Mouse (Mus musculus) heart, embryonic 15.5 days (tissue): ENCODE results near the gene Crybg1. TPM values are rescaled to one million over a fixed set of nuclear protein-coding genes. Genes with fewer than 3 reads are reported as not detected.

Experiments used
- ATAC-seq: fragments of 200-750 bp; cut with Nextera tagmentation; replicated peaks from 2 replicates; pipeline ENCODE4 v1.8.0; 2017; ENCODE audit warnings: low read depth, moderate TSS enrichment; ENCODE audit not compliant: insufficient number of reproducible peaks, insufficient read depth, low FRiP score
- H3K27ac ChIP-seq: fragments of 300-500 bp; sonication (generic); 2 replicates; pipeline ENCODE4 v1.5.1; 2015; ENCODE audit warnings: mild to moderate bottlenecking, inconsistent platforms
- H3K27me3 ChIP-seq: fragments of 300-500 bp; sonication (generic); 2 replicates; pipeline ENCODE4 v1.6.1; 2015; ENCODE audit warnings: inconsistent platforms
- H3K36me3 ChIP-seq: fragments of 300-500 bp; sonication (generic); 2 replicates; pipeline ENCODE4 v1.6.1; 2015; ENCODE audit warnings: mild to moderate bottlenecking, inconsistent platforms
- H3K4me1 ChIP-seq: fragments of 300-500 bp; sonication (generic); replicated peaks from 2 replicates; pipeline ENCODE4 v1.6.1; 2015; ENCODE audit warnings: inconsistent platforms
- H3K4me2 ChIP-seq: fragments of 300-500 bp; sonication (generic); 2 replicates; pipeline ENCODE4 v1.6.1; 2015; ENCODE audit warnings: inconsistent platforms, mild to moderate bottlenecking, moderate library complexity
- H3K4me3 ChIP-seq: fragments of 300-500 bp; sonication (generic); 2 replicates; pipeline ENCODE4 v1.5.1; 2015; ENCODE audit warnings: mild to moderate bottlenecking, inconsistent platforms
- H3K9ac ChIP-seq: fragments of 300-500 bp; sonication (generic); 2 replicates; pipeline ENCODE4 v1.6.1; 2015; ENCODE audit warnings: mild to moderate bottlenecking, inconsistent platforms
- H3K9me3 ChIP-seq: fragments of 300-500 bp; sonication (generic); replicated peaks from 2 replicates; pipeline ENCODE4 v1.6.1; 2016; ENCODE audit warnings: inconsistent platforms
- WGBS: fragments of 180-500 bp; shearing (Covaris S2); methylation state at CpG from one replicate; pipeline ENCODE4 v1.1.7; 2015; ENCODE audit warnings: mixed read lengths; 5-methylcytosine and 5-hydroxymethylcytosine counted together
- polyA plus RNA-seq: library from polyadenylated mRNA; unstranded; fragments of >200 nt; fragmentation: Nextera tagmentation; extraction: Ambion mirVana; gene quantifications from 2 replicates; pipeline ENCODE4 v1.2.1, GENCODE M21; 2015

Crybg1 gene
- polyA plus RNA-seq, 1 experiment from 2014 or later: 0.13 TPM

GRCm38 (mm10) chr10:44029566-44029965, 119.1 kb downstream of the Crybg1 start:
- Histone ChIP-seq H3K4me2 (no peak overlapping the region), H3K36me3 (no peaks in the 10 kb centered on the region), H3K27me3 (no peaks in the 10 kb centered on the region), H3K4me1 (no peaks in the 10 kb centered on the region), H3K27ac (no peak overlapping the region), H3K9ac (no peak overlapping the region), H3K4me3 (no peak overlapping the region), H3K9me3 (no peaks in the 10 kb centered on the region)
- no peak for ATAC-seq
- WGBS: 74% methylated on average over 3 of the region's 3 CpGs

- no peak overlapping the region for H3K4me2 ChIP-seq
- no peaks in the 10 kb centered on the region for H3K27me3 ChIP-seq
- no peaks in the 10 kb centered on the region for H3K9me3 ChIP-seq
- no peak overlapping the region for H3K4me3 ChIP-seq
- no peak overlapping the region for H3K27ac ChIP-seq
- H3K9ac ChIP-seq: no peak overlapping the region
- 44% methylated on average over 1 of the region's 1 CpGs for WGBS
- no peaks in the 10 kb centered on the region for H3K4me1 ChIP-seq
- ATAC-seq: no peak
- no peaks in the 10 kb centered on the region for H3K36me3 ChIP-seq
Measured at GRCm38 (mm10) chr10:44027226-44027625, 121.4 kb downstream of the Crybg1 start.

- Histone ChIP-seq H3K9ac (no peak overlapping the region), H3K27me3 (no peaks in the 10 kb centered on the region), H3K27ac (no peak overlapping the region), H3K4me3 (no peak overlapping the region), H3K36me3 (no peaks in the 10 kb centered on the region), H3K4me1 (no peaks in the 10 kb centered on the region), H3K9me3 (no peaks in the 10 kb centered on the region), H3K4me2 (no peak overlapping the region)
- ATAC-seq: no peak
- 88% methylated on average over 1 of the region's 1 CpGs for WGBS
Measured at GRCm38 (mm10) chr10:44026105-44026504, 122.5 kb downstream of the Crybg1 start.

- Histone ChIP-seq H3K27ac (no peak overlapping the region), H3K36me3 (no peaks in the 10 kb centered on the region), H3K27me3 (no peaks in the 10 kb centered on the region), H3K9me3 (no peaks in the 10 kb centered on the region), H3K9ac (no peak overlapping the region), H3K4me1 (no peaks in the 10 kb centered on the region), H3K4me3 (no peak overlapping the region), H3K4me2 (no peak overlapping the region)
- WGBS: 45% methylated on average over 10 of the region's 10 CpGs
- ATAC-seq: no peak
Measured at GRCm38 (mm10) chr10:44024705-44025104, 123.9 kb downstream of the Crybg1 start.

GRCm38 (mm10) chr10:44020141-44020540, 128.5 kb downstream of the Crybg1 start:
- no peak overlapping the region for H3K9ac ChIP-seq
- H3K36me3 ChIP-seq: no peaks in the 10 kb centered on the region
- H3K4me2 ChIP-seq: no peak overlapping the region
- no peak overlapping the region for H3K4me3 ChIP-seq
- H3K27ac ChIP-seq: no peak overlapping the region
- ATAC-seq: no peak
- no peaks in the 10 kb centered on the region for H3K9me3 ChIP-seq
- 57% methylated on average over 4 of the region's 4 CpGs for WGBS
- peaks cover 3% of the 10 kb centered on the region; the same call in 1 of the 2 replicates for H3K27me3 ChIP-seq
- no peaks in the 10 kb centered on the region for H3K4me1 ChIP-seq

GRCm38 (mm10) chr10:44018562-44018961, 130.1 kb downstream of the Crybg1 start:
- Histone ChIP-seq H3K36me3 (no peaks in the 10 kb centered on the region), H3K4me3 (no peak overlapping the region), H3K4me2 (no peak overlapping the region), H3K9me3 (no peaks in the 10 kb centered on the region), H3K27me3 (peaks cover 3% of the 10 kb centered on the region; the same call in 1 of the 2 replicates), H3K27ac (no peak overlapping the region), H3K9ac (no peak overlapping the region), H3K4me1 (no peaks in the 10 kb centered on the region)
- ATAC-seq: no peak
- WGBS: 79% methylated on average over 4 of the region's 4 CpGs

GRCm38 (mm10) chr10:44015631-44016030, 133.0 kb downstream of the Crybg1 start:
- Histone ChIP-seq H3K4me1 (no peaks in the 10 kb centered on the region), H3K36me3 (no peaks in the 10 kb centered on the region), H3K27me3 (peaks cover 3% of the 10 kb centered on the region; the same call in 1 of the 2 replicates), H3K9me3 (no peaks in the 10 kb centered on the region), H3K27ac (no peak overlapping the region), H3K4me2 (no peak overlapping the region), H3K9ac (no peak overlapping the region), H3K4me3 (no peak overlapping the region)
- 68% methylated on average over 2 of the region's 2 CpGs for WGBS
- no peak for ATAC-seq

- Histone ChIP-seq H3K27ac (no peak overlapping the region), H3K9ac (no peak overlapping the region), H3K4me3 (no peak overlapping the region), H3K4me2 (no peak overlapping the region), H3K36me3 (no peaks in the 10 kb centered on the region), H3K9me3 (no peaks in the 10 kb centered on the region), H3K27me3 (peaks cover 5% of the 10 kb centered on the region), H3K4me1 (no peaks in the 10 kb centered on the region)
- no peak for ATAC-seq
- 58% methylated on average over 4 of the region's 4 CpGs for WGBS
Measured at GRCm38 (mm10) chr10:44013885-44014284, 134.8 kb downstream of the Crybg1 start.

GRCm38 (mm10) chr10:44011408-44011807, 137.2 kb downstream of the Crybg1 start:
- ATAC-seq: no peak
- Histone ChIP-seq H3K4me1 (no peaks in the 10 kb centered on the region; the same call in 1 of the 2 replicates), H3K4me3 (no peak overlapping the region), H3K9ac (no peak overlapping the region), H3K4me2 (no peak overlapping the region), H3K9me3 (no peaks in the 10 kb centered on the region), H3K36me3 (no peaks in the 10 kb centered on the region), H3K27me3 (peaks cover 20% of the 10 kb centered on the region), H3K27ac (no peak overlapping the region)
- WGBS: 77% methylated on average over 7 of the region's 7 CpGs

- no peak overlapping the region for H3K27ac ChIP-seq
- H3K9me3 ChIP-seq: no peaks in the 10 kb centered on the region
- H3K4me1 ChIP-seq: peaks cover 18% of the 10 kb centered on the region
- H3K4me2 ChIP-seq: no peak overlapping the region
- H3K4me3 ChIP-seq: no peak overlapping the region
- no peaks in the 10 kb centered on the region for H3K36me3 ChIP-seq
- no peak for ATAC-seq
- H3K9ac ChIP-seq: no peak overlapping the region
- peaks cover 45% of the 10 kb centered on the region for H3K27me3 ChIP-seq
Measured at GRCm38 (mm10) chr10:44008808-44009207, 139.8 kb downstream of the Crybg1 start.

GRCm38 (mm10) chr10:44006815-44007214, 141.8 kb downstream of the Crybg1 start:
- Histone ChIP-seq H3K4me1 (peaks cover 25% of the 10 kb centered on the region), H3K27me3 (peaks cover 65% of the 10 kb centered on the region), H3K27ac (no peak overlapping the region), H3K4me2 (no peak overlapping the region), H3K9me3 (no peaks in the 10 kb centered on the region), H3K9ac (no peak overlapping the region), H3K36me3 (no peaks in the 10 kb centered on the region), H3K4me3 (no peak overlapping the region)
- ATAC-seq: no peak
- WGBS: 74% methylated on average over 4 of the region's 4 CpGs

- Histone ChIP-seq H3K36me3 (no peaks in the 10 kb centered on the region), H3K4me3 (peak overlapping the region; percentile 37), H3K4me2 (peak overlapping the region; percentile 71), H3K9me3 (no peaks in the 10 kb centered on the region), H3K27me3 (peaks cover 73% of the 10 kb centered on the region), H3K9ac (no peak overlapping the region; the same call in 1 of the 2 replicates), H3K4me1 (peaks cover 25% of the 10 kb centered on the region), H3K27ac (no peak overlapping the region)
- WGBS: 2% methylated on average over 40 of the region's 40 CpGs
- no peak for ATAC-seq
Measured at GRCm38 (mm10) chr10:44005677-44006641, 142.7 kb downstream of the Crybg1 start.
